Mouse (Mus musculus): ENCODE data around the gene Fam172a.

- TF ChIP-seq CTCF (IDR thresholded peaks at IDR 0.05; ENCODE audit: low read depth, low read length) (0 out of 2 replicates have a peak, but pooled peaks have one; percentile 18), POLR2A (IDR thresholded peaks at IDR 0.05; ENCODE audit: extremely low read depth, insufficient read depth, low read length) (no peak)
Observed at GRCm38 (mm10) chr13:78175821-78176380, 474.1 kb downstream of the Fam172a start.

Measured in liver, adult 2 months (tissue).